10 mouse cellular contexts compared by ENCODE assay signal in genomic region chr10:111996911-111997347, GRCm38 (mm10). TPM values are rescaled to one million over a fixed set of nuclear protein-coding genes. Genes with fewer than 3 reads are reported as not detected.
DNase-seq lines count a peak whose midpoint lies in the region; ATAC-seq and TF ChIP-seq lines count a peak whose summit lies in the region.
"Had no signal": no experiment of that assay in that cellular context is flagged by ENCODE, and none has a peak within 500 bp of the region (broad histone marks: within the 10 kb centered on the region; RNA-seq: fewer than 3 reads in every experiment).

No protein-coding gene starts in this region.

- no peaks in the 10 kb centered on the region for H3K36me3 ChIP-seq in stomach, embryonic 14.5 days (ENCODE audit: control insufficient read depth, insufficient read depth, low read length)
- no peaks in the 10 kb centered on the region for H3K36me3 ChIP-seq in forebrain, postnatal 0 days (ENCODE audit: insufficient read depth)
- H3K36me3 ChIP-seq: midbrain, embryonic 12.5 days had no signal

- H3K4me1 ChIP-seq in brown adipose tissue, adult 24 weeks (ENCODE audit: control insufficient read depth, insufficient read depth, insufficient read length, low read length) = no peaks in the 10 kb centered on the region
- H3K4me1 ChIP-seq in lung, adult 2 months (ENCODE audit: control insufficient read depth, insufficient read depth, low read length) = no peaks in the 10 kb centered on the region
- no peaks in the 10 kb centered on the region for H3K4me1 ChIP-seq in stomach, embryonic 14.5 days (ENCODE audit: control insufficient read depth, insufficient read depth, low read length)
- H3K4me1 ChIP-seq in forebrain, postnatal 0 days (ENCODE audit: insufficient read depth) = no peaks in the 10 kb centered on the region
- H3K4me1 ChIP-seq: midbrain, embryonic 12.5 days had no signal

- H3K27ac ChIP-seq in brown adipose tissue, adult 24 weeks (replicated peaks; ENCODE audit: low read depth, low read length) = 0 out of 2 replicates have a peak overlapping the region, but pooled peaks have one; percentile 16
- H3K27ac ChIP-seq in stomach, embryonic 14.5 days (ENCODE audit: low read length) = no peak overlapping the region
- H3K27ac ChIP-seq in forebrain, postnatal 0 days (ENCODE audit: low read depth, low read length) = no peak overlapping the region
- no peak overlapping the region for H3K27ac ChIP-seq in layer of hippocampus, adult 2 months
- H3K27ac ChIP-seq: midbrain, embryonic 12.5 days had no signal

- WGBS in lung, adult 2 months = 50% methylated on average over 8 of the region's 8 CpGs
- 57% methylated on average over 8 of the region's 8 CpGs for WGBS in stomach, embryonic 14.5 days
- 83% methylated on average over 8 of the region's 8 CpGs for WGBS in forebrain, postnatal 0 days

- H3K4me3 ChIP-seq in brown adipose tissue, adult 24 weeks (ENCODE audit: insufficient read depth, low read depth, low read length) = peak overlapping the region; percentile 38
- peak overlapping the region; percentile 42 for H3K4me3 ChIP-seq in lung, adult 2 months (replicated peaks; ENCODE audit: extremely low read depth, low read depth, low read length)
- H3K4me3 ChIP-seq in stomach, embryonic 14.5 days (ENCODE audit: low read depth, low read length) = no peak overlapping the region
- no peak overlapping the region for H3K4me3 ChIP-seq in forebrain, postnatal 0 days (ENCODE audit: low read depth, low read length)
- H3K4me3 ChIP-seq in layer of hippocampus, adult 2 months = no peak overlapping the region
- H3K4me3 ChIP-seq: midbrain, embryonic 12.5 days had no signal

- no peak for TF ChIP-seq CTCF in lung, adult 2 months (IDR thresholded peaks at IDR 0.05; ENCODE audit: insufficient read depth, low read length)
- TF ChIP-seq CTCF in forebrain, postnatal 0 days (IDR thresholded peaks at IDR 0.05; ENCODE audit: low read depth) = no peak
- TF ChIP-seq CTCF in layer of hippocampus, adult 2 months (conservative IDR thresholded peaks at IDR 0.05) = no peak

- no peak for DNase-seq in lung, adult 2 months
- DNase-seq in Muller cell, postnatal 12 days (ENCODE audit: inconsistent ontology term) = no peak
- DNase-seq in forebrain, postnatal 0 days = no peak
- no peak for DNase-seq in layer of hippocampus, adult 2 months (ENCODE audit: low spot score in 2 of 2)
- DNase-seq: embryo, embryonic 11 days; heart, postnatal 10 days had no signal

- H3K27me3 ChIP-seq in stomach, embryonic 14.5 days (ENCODE audit: control insufficient read depth, insufficient read depth, low read length) = no peaks in the 10 kb centered on the region
- H3K27me3 ChIP-seq in forebrain, postnatal 0 days (ENCODE audit: insufficient read depth, low read length) = no peaks in the 10 kb centered on the region
- H3K27me3 ChIP-seq: midbrain, embryonic 12.5 days had no signal

- no peak overlapping the region for H3K9ac ChIP-seq in stomach, embryonic 14.5 days (replicated peaks; ENCODE audit: low read depth, low read length)
- no peak overlapping the region for H3K9ac ChIP-seq in forebrain, postnatal 0 days
- H3K9ac ChIP-seq: midbrain, embryonic 12.5 days had no signal

- peak; percentile 79 for ATAC-seq in CD4-positive, CD25-positive, alpha-beta regulatory T cell, adult 4 months
- ATAC-seq in stomach, embryonic 14.5 days (ENCODE audit: insufficient number of reproducible peaks, insufficient read depth, low FRiP score, low read depth) = no peak
- no peak for ATAC-seq in forebrain, postnatal 0 days

- H3K4me2 ChIP-seq in stomach, embryonic 14.5 days (replicated peaks; ENCODE audit: low read depth, low read length) = 0 out of 2 replicates have a peak overlapping the region, but pooled peaks have one; percentile 5
- H3K4me2 ChIP-seq in forebrain, postnatal 0 days (ENCODE audit: low read depth) = no peak overlapping the region
- H3K4me2 ChIP-seq: midbrain, embryonic 12.5 days had no signal

- no peaks in the 10 kb centered on the region for H3K9me3 ChIP-seq in stomach, embryonic 14.5 days (ENCODE audit: control insufficient read depth, low read depth, low read length)
- no peaks in the 10 kb centered on the region for H3K9me3 ChIP-seq in forebrain, postnatal 0 days (ENCODE audit: low read length)
- H3K9me3 ChIP-seq: midbrain, embryonic 12.5 days had no signal

- no peak for TF ChIP-seq POLR2A in lung, adult 2 months (IDR thresholded peaks at IDR 0.05; ENCODE audit: borderline replicate concordance, extremely low read depth, low read depth, low read length)

RNA-seq across cellular contexts. Expression of gene Glipr1, which starts 5.5 kb away (rescaled TPM):
- polyA plus RNA-seq in CD4-positive, CD25-positive, alpha-beta regulatory T cell, adult 4 months (2017; shearing (Covaris generic)) = 100 to 1,000 TPM; 116 to 144 TPM
- polyA plus RNA-seq in brown adipose tissue, adult 24 weeks (2012; ENCODE audit: insufficient read depth, insufficient read length, missing spikeins) = 1.7 and 4.0 TPM in 2 replicates
- polyA plus RNA-seq in lung, adult 2 months (2012; rRNA removed) = 10.6 and 16.1 TPM in 2 replicates
- 8.2 and 13.6 TPM in 2 replicates for polyA plus RNA-seq in stomach, embryonic 14.5 days (2014; fragmentation: Nextera tagmentation; extraction: Ambion mirVana)
- 0.48 and 0.85 TPM in 2 replicates for total RNA-seq in forebrain, postnatal 0 days (2014; rRNA removed)
- 1.9 and 2.0 TPM in 2 replicates for polyA plus RNA-seq in forebrain, postnatal 0 days (2015; fragmentation: Nextera tagmentation; extraction: Ambion mirVana)
- 1 to 10 TPM; 1.9 to 2.8 TPM for total RNA-seq in layer of hippocampus, adult 2 months (2021)

RNA-seq across cellular contexts. Expression of gene Krr1, which starts 24.5 kb away (rescaled TPM):
- polyA plus RNA-seq in CD4-positive, CD25-positive, alpha-beta regulatory T cell, adult 4 months (2017; shearing (Covaris generic)) = 10 to 100 TPM; 43.4 to 46.6 TPM
- polyA plus RNA-seq in brown adipose tissue, adult 24 weeks (2012; ENCODE audit: insufficient read depth, insufficient read length, missing spikeins) = 16.0 and 17.2 TPM in 2 replicates
- 4.9 and 6.3 TPM in 2 replicates for polyA plus RNA-seq in lung, adult 2 months (2012; rRNA removed)
- polyA plus RNA-seq in stomach, embryonic 14.5 days (2014; fragmentation: Nextera tagmentation; extraction: Ambion mirVana) = 48.7 and 49.2 TPM in 2 replicates
- total RNA-seq in forebrain, postnatal 0 days (2014; rRNA removed) = 32.5 and 38.2 TPM in 2 replicates
- 30.5 and 30.8 TPM in 2 replicates for polyA plus RNA-seq in forebrain, postnatal 0 days (2015; fragmentation: Nextera tagmentation; extraction: Ambion mirVana)
- total RNA-seq in layer of hippocampus, adult 2 months (2021) = 10 to 100 TPM; 38.2 to 41.7 TPM

Comparison
In these comparisons a context has a peak if more than half of its experiments do, and no peak if none do; other contexts are left out.
1. H3K4me3 ChIP-seq: peak in brown adipose tissue, adult 24 weeks (single experiment) and lung, adult 2 months (single experiment); none in stomach, embryonic 14.5 days (single experiment), forebrain, postnatal 0 days (single experiment) and layer of hippocampus, adult 2 months (single experiment).